Comparison of ENCODE assay signal across 7 mouse cellular contexts in genomic region chr2:118901175-118902031, GRCm38 (mm10). TPM values are rescaled to one million over a fixed set of nuclear protein-coding genes. Genes with fewer than 3 reads are reported as not detected.
DNase-seq lines count a peak whose midpoint lies in the region; ATAC-seq and TF ChIP-seq lines count a peak whose summit lies in the region.

No protein-coding gene starts in this region.

- H3K4me1 ChIP-seq in embryonic facial prominence, embryonic 12.5 days: peaks cover 47% of the 10 kb centered on the region
- peaks cover 50% of the 10 kb centered on the region for H3K4me1 ChIP-seq in limb, embryonic 12.5 days (replicated peaks)
- H3K4me1 ChIP-seq in midbrain, embryonic 15.5 days: peaks cover 60% of the 10 kb centered on the region
- H3K4me1 ChIP-seq in spleen, adult 2 months (ENCODE audit: control insufficient read depth, insufficient read depth, insufficient read length): peaks cover 40% of the 10 kb centered on the region

- TF ChIP-seq POLR2A in spleen, adult 2 months (IDR thresholded peaks at IDR 0.05; ENCODE audit: low read depth, low read length): peak; percentile 45; the same call in 1 of the 2 replicates

- H3K27me3 ChIP-seq in embryonic facial prominence, embryonic 12.5 days: peaks cover 69% of the 10 kb centered on the region
- H3K27me3 ChIP-seq in limb, embryonic 12.5 days: peaks cover 69% of the 10 kb centered on the region
- peaks cover 34% of the 10 kb centered on the region for H3K27me3 ChIP-seq in midbrain, embryonic 15.5 days (replicated peaks)
- H3K27me3 ChIP-seq in spleen, adult 2 months (ENCODE audit: control insufficient read depth, insufficient read depth, low read length): peaks cover 10% of the 10 kb centered on the region

- peak overlapping the region; percentile 85 for H3K4me3 ChIP-seq in embryonic facial prominence, embryonic 12.5 days
- H3K4me3 ChIP-seq in limb, embryonic 12.5 days (replicated peaks): peak overlapping the region; percentile 93
- H3K4me3 ChIP-seq in midbrain, embryonic 15.5 days: peak overlapping the region; percentile 94
- H3K4me3 ChIP-seq in spleen, adult 2 months (ENCODE audit: extremely low read depth, insufficient read depth, insufficient read length): peak overlapping the region; percentile 94

- H3K9ac ChIP-seq in embryonic facial prominence, embryonic 12.5 days: peak overlapping the region; percentile 86
- H3K9ac ChIP-seq in limb, embryonic 12.5 days (replicated peaks): peak overlapping the region; percentile 80
- peak overlapping the region; percentile 85 for H3K9ac ChIP-seq in midbrain, embryonic 15.5 days

- H3K27ac ChIP-seq in embryonic facial prominence, embryonic 12.5 days: peak overlapping the region; percentile 67
- 0 out of 2 replicates have a peak overlapping the region, but pooled peaks have one; percentile 50 for H3K27ac ChIP-seq in limb, embryonic 12.5 days
- peak overlapping the region; percentile 87 for H3K27ac ChIP-seq in midbrain, embryonic 15.5 days
- H3K27ac ChIP-seq in spleen, adult 2 months (ENCODE audit: insufficient read depth, low read length): peak overlapping the region; percentile 78

- DNase-seq in adrenal gland, postnatal 25 days: peak; percentile 99
- DNase-seq in heart, adult 11 months: peak; percentile 100
- peak; percentile 97 for DNase-seq in kidney, adult 18-20 months
- peak; percentile 72 to 97 for DNase-seq in spleen, adult 2 months (ENCODE audit: low read depth in 1 of 2, low spot score in 2 of 2)

- peak overlapping the region; percentile 96 for H3K4me2 ChIP-seq in embryonic facial prominence, embryonic 12.5 days (replicated peaks)
- H3K4me2 ChIP-seq in limb, embryonic 12.5 days: peak overlapping the region; percentile 99
- peak overlapping the region; percentile 96 for H3K4me2 ChIP-seq in midbrain, embryonic 15.5 days

- H3K36me3 ChIP-seq in embryonic facial prominence, embryonic 12.5 days: no peaks in the 10 kb centered on the region
- H3K36me3 ChIP-seq in limb, embryonic 12.5 days: no peaks in the 10 kb centered on the region
- no peaks in the 10 kb centered on the region for H3K36me3 ChIP-seq in midbrain, embryonic 15.5 days (replicated peaks)
- no peaks in the 10 kb centered on the region for H3K36me3 ChIP-seq in spleen, adult 2 months (ENCODE audit: control insufficient read depth, insufficient read depth, low read length)

- ATAC-seq in embryonic facial prominence, embryonic 12.5 days (ENCODE audit: insufficient number of reproducible peaks, insufficient read depth, low FRiP score, low TSS enrichment): peak; percentile 88
- ATAC-seq in limb, embryonic 12.5 days (ENCODE audit: insufficient number of reproducible peaks, insufficient read depth, low FRiP score, low TSS enrichment, low read depth): peak; percentile 85
- ATAC-seq in midbrain, embryonic 15.5 days (replicated peaks): peak; percentile 93

- H3K9me3 ChIP-seq in embryonic facial prominence, embryonic 12.5 days: no peaks in the 10 kb centered on the region
- H3K9me3 ChIP-seq in limb, embryonic 12.5 days: no peaks in the 10 kb centered on the region
- H3K9me3 ChIP-seq in midbrain, embryonic 15.5 days: no peaks in the 10 kb centered on the region

- WGBS in embryonic facial prominence, embryonic 12.5 days: under 1% methylated on average over 100 of the region's 120 CpGs
- under 1% methylated on average over 64 of the region's 120 CpGs for WGBS in limb, embryonic 12.5 days
- under 1% methylated on average over 91 of the region's 120 CpGs for WGBS in midbrain, embryonic 15.5 days
- whole genome bisulfite sequencing in spleen, adult 2 months: 1% methylated on average over 81 of the region's 120 CpGs

- TF ChIP-seq CTCF in spleen, adult 2 months (IDR thresholded peaks at IDR 0.05; ENCODE audit: extremely low read depth, insufficient read depth, insufficient read length, insufficient replicate concordance): no peak

RNA-seq across cellular contexts. Expression of gene Bahd1, which starts 1.2 kb away (rescaled TPM):
- 42.6 and 54.4 TPM in 2 replicates for total RNA-seq in adrenal gland, postnatal 25 days (2021)
- polyA plus RNA-seq in embryonic facial prominence, embryonic 12.5 days (2016; fragmentation: Nextera tagmentation; extraction: Ambion mirVana): 4.1 and 4.9 TPM in 2 replicates
- polyA plus RNA-seq in limb, embryonic 12.5 days (2016; fragmentation: Nextera tagmentation; extraction: Ambion mirVana): 3.5 and 4.4 TPM in 2 replicates
- 8.4 and 8.8 TPM in 2 replicates for polyA plus RNA-seq in midbrain, embryonic 15.5 days (2015; fragmentation: Nextera tagmentation; extraction: Ambion mirVana)
- polyA plus RNA-seq in spleen, adult 2 months (2012; rRNA removed): 22.2 and 26.0 TPM in 2 replicates

RNA-seq across cellular contexts. Expression of gene Chst14, which starts 24.9 kb away (rescaled TPM):
- total RNA-seq in adrenal gland, postnatal 25 days (2021): 12.6 and 19.1 TPM in 2 replicates
- polyA plus RNA-seq in embryonic facial prominence, embryonic 12.5 days (2016; fragmentation: Nextera tagmentation; extraction: Ambion mirVana): 48.1 and 51.0 TPM in 2 replicates
- polyA plus RNA-seq in limb, embryonic 12.5 days (2016; fragmentation: Nextera tagmentation; extraction: Ambion mirVana): 42.9 and 45.6 TPM in 2 replicates
- 4.7 and 6.0 TPM in 2 replicates for polyA plus RNA-seq in midbrain, embryonic 15.5 days (2015; fragmentation: Nextera tagmentation; extraction: Ambion mirVana)
- 7.0 and 8.2 TPM in 2 replicates for polyA plus RNA-seq in spleen, adult 2 months (2012; rRNA removed)

RNA-seq across cellular contexts. Expression of gene Ivd, which starts 39.6 kb away (rescaled TPM):
- total RNA-seq in adrenal gland, postnatal 25 days (2021): 342 and 470 TPM in 2 replicates
- 81.4 and 87.0 TPM in 2 replicates for polyA plus RNA-seq in embryonic facial prominence, embryonic 12.5 days (2016; fragmentation: Nextera tagmentation; extraction: Ambion mirVana)
- 90.9 and 97.7 TPM in 2 replicates for polyA plus RNA-seq in limb, embryonic 12.5 days (2016; fragmentation: Nextera tagmentation; extraction: Ambion mirVana)
- polyA plus RNA-seq in midbrain, embryonic 15.5 days (2015; fragmentation: Nextera tagmentation; extraction: Ambion mirVana): 43.0 and 50.4 TPM in 2 replicates
- 31.1 and 36.7 TPM in 2 replicates for polyA plus RNA-seq in spleen, adult 2 months (2012; rRNA removed)

Comparison
In these comparisons a context has a peak if more than half of its experiments do, and no peak if none do; other contexts are left out.
1. Peak in every context shown above with its lines: DNase-seq, ATAC-seq, H3K4me3 ChIP-seq and H3K27ac ChIP-seq.